Mouse (Mus musculus) neural tube, embryonic 14.5 days (tissue): ENCODE measurements around the gene Gm29666. TPM values are rescaled to one million over a fixed set of nuclear protein-coding genes. Genes with fewer than 3 reads are reported as not detected.
A peak's percentile ranks its signal among the peaks of the same experiment; 100 is the strongest.

Experiments used
- ATAC-seq: fragments of 200-750 bp; cut with Nextera tagmentation; 2 replicates; pipeline ENCODE4 v1.8.0; 2017; ENCODE audit warnings: low read depth, mild to moderate bottlenecking, moderate TSS enrichment, moderate library complexity
- H3K27ac ChIP-seq: fragments of 300-500 bp; sonication (generic); 2 replicates; pipeline ENCODE4 v1.5.1; 2014; ENCODE audit warnings: low read depth, mild to moderate bottlenecking, control low read depth, low read length, moderate library complexity, mixed read lengths
- H3K27me3 ChIP-seq: fragments of 300-500 bp; sonication (generic); 2 replicates; pipeline ENCODE4 v1.6.1; 2014; ENCODE audit warnings: low read length; ENCODE audit not compliant: control insufficient read depth, insufficient read depth
- H3K36me3 ChIP-seq: fragments of 300-500 bp; sonication (generic); 2 replicates; pipeline ENCODE4 v1.6.1; 2014; ENCODE audit warnings: low read length, mixed read lengths; ENCODE audit not compliant: control insufficient read depth, insufficient read depth
- H3K4me1 ChIP-seq: fragments of 300-500 bp; sonication (generic); 2 replicates; pipeline ENCODE4 v1.6.1; 2014; ENCODE audit warnings: low read length; ENCODE audit not compliant: control insufficient read depth, insufficient read depth
- H3K4me2 ChIP-seq: fragments of 300-500 bp; sonication (generic); 2 replicates; pipeline ENCODE4 v1.6.1; 2014; ENCODE audit warnings: mild to moderate bottlenecking, low read depth, low read length, control low read depth
- H3K4me3 ChIP-seq: fragments of 300-500 bp; sonication (generic); 2 replicates; pipeline ENCODE4 v1.5.1; 2014; ENCODE audit warnings: low read depth, low read length, control low read depth, mixed read lengths
- H3K9ac ChIP-seq: fragments of 300-500 bp; sonication (generic); replicated peaks from 2 replicates; pipeline ENCODE4 v1.6.1; 2014; ENCODE audit warnings: low read depth, mild to moderate bottlenecking, control low read depth, low read length, mixed read lengths
- H3K9me3 ChIP-seq: fragments of 300-500 bp; sonication (generic); 2 replicates; pipeline ENCODE4 v1.6.1; 2016; ENCODE audit warnings: low read length; ENCODE audit not compliant: control insufficient read depth
- WGBS: fragments of 180-500 bp; shearing (Covaris S2); extraction: QIAGEN DNeasy Blood & Tissue Kit; methylation state at CpG from one replicate; pipeline ENCODE4 v1.1.7; 2014; 5-methylcytosine and 5-hydroxymethylcytosine counted together
- polyA plus RNA-seq: library from polyadenylated mRNA; unstranded; fragments of >200 nt; fragmentation: Nextera tagmentation; extraction: Ambion mirVana; gene quantifications from 2 replicates; pipeline ENCODE4 v1.2.1, GENCODE M21; 2014

Gm29666 gene
- polyA plus RNA-seq, 1 experiment from 2014 or later = 0.96 TPM

GRCm38 (mm10) chr15:84953259-84953658 is 33.4 kb upstream of the Gm29666 start:
- peaks cover 56% of the 10 kb centered on the region for H3K36me3 ChIP-seq
- no peak for ATAC-seq
- WGBS = 95% methylated on average over 11 of the region's 11 CpGs

GRCm38 (mm10) chr15:84950053-84950452 is 30.2 kb upstream of the Gm29666 start:
- Histone ChIP-seq H3K9me3 (no peaks in the 10 kb centered on the region), H3K36me3 (peaks cover 51% of the 10 kb centered on the region), H3K4me2 (no peak overlapping the region), H3K27me3 (no peaks in the 10 kb centered on the region), H3K4me1 (no peaks in the 10 kb centered on the region), H3K9ac (no peak overlapping the region), H3K27ac (no peak overlapping the region), H3K4me3 (no peak overlapping the region)
- ATAC-seq = no peak
- WGBS = 94% methylated on average over 4 of the region's 4 CpGs

More at GRCm38 (mm10) chr15:84953259-84953658, 33.4 kb upstream of the Gm29666 start:
- no peak overlapping the region for H3K9ac ChIP-seq
- no peaks in the 10 kb centered on the region for H3K9me3 ChIP-seq
- H3K4me1 ChIP-seq = peaks cover 5% of the 10 kb centered on the region
- H3K27me3 ChIP-seq = no peaks in the 10 kb centered on the region
- no peak overlapping the region for H3K4me3 ChIP-seq
- H3K4me2 ChIP-seq = no peak overlapping the region
- no peak overlapping the region for H3K27ac ChIP-seq

GRCm38 (mm10) chr15:84948990-84949389 is 29.2 kb upstream of the Gm29666 start:
- Histone ChIP-seq H3K27me3 (no peaks in the 10 kb centered on the region), H3K9ac (no peak overlapping the region), H3K36me3 (peaks cover 46% of the 10 kb centered on the region), H3K4me2 (no peak overlapping the region), H3K9me3 (no peaks in the 10 kb centered on the region), H3K4me3 (no peak overlapping the region), H3K4me1 (no peaks in the 10 kb centered on the region), H3K27ac (no peak overlapping the region)
- WGBS = 87% methylated on average over 14 of the region's 14 CpGs
- no peak for ATAC-seq

GRCm38 (mm10) chr15:84944319-84944718 is 24.5 kb upstream of the Gm29666 start:
- Histone ChIP-seq H3K4me1 (no peaks in the 10 kb centered on the region), H3K36me3 (peaks cover 31% of the 10 kb centered on the region), H3K9ac (no peak overlapping the region), H3K27me3 (no peaks in the 10 kb centered on the region), H3K4me2 (no peak overlapping the region), H3K9me3 (no peaks in the 10 kb centered on the region), H3K27ac (no peak overlapping the region), H3K4me3 (no peak overlapping the region)
- WGBS = 82% methylated on average over 5 of the region's 5 CpGs
- no peak for ATAC-seq

GRCm38 (mm10) chr15:84942647-84943285 is 22.9 kb upstream of the Gm29666 start:
- Histone ChIP-seq H3K4me1 (no peaks in the 10 kb centered on the region), H3K27ac (no peak overlapping the region), H3K36me3 (peaks cover 39% of the 10 kb centered on the region), H3K9ac (no peak overlapping the region), H3K4me2 (no peak overlapping the region), H3K4me3 (no peak overlapping the region), H3K27me3 (no peaks in the 10 kb centered on the region), H3K9me3 (no peaks in the 10 kb centered on the region)
- ATAC-seq = no peak
- 69% methylated on average over 11 of the region's 11 CpGs for WGBS

- Histone ChIP-seq H3K36me3 (peaks cover 62% of the 10 kb centered on the region), H3K27me3 (no peaks in the 10 kb centered on the region), H3K27ac (no peak overlapping the region), H3K9ac (no peak overlapping the region), H3K4me2 (no peak overlapping the region), H3K4me3 (no peak overlapping the region), H3K9me3 (no peaks in the 10 kb centered on the region), H3K4me1 (no peaks in the 10 kb centered on the region)
- no peak for ATAC-seq
- 82% methylated on average over 12 of the region's 12 CpGs for WGBS
These were observed 20.3 kb upstream of the Gm29666 start for GRCm38 (mm10) chr15:84940102-84940501.

GRCm38 (mm10) chr15:84934901-84935300 is 15.1 kb upstream of the Gm29666 start:
- Histone ChIP-seq H3K36me3 (peaks cover 71% of the 10 kb centered on the region), H3K4me1 (no peaks in the 10 kb centered on the region), H3K27me3 (no peaks in the 10 kb centered on the region), H3K9me3 (no peaks in the 10 kb centered on the region), H3K27ac (no peak overlapping the region), H3K9ac (no peak overlapping the region), H3K4me2 (no peak overlapping the region), H3K4me3 (no peak overlapping the region)
- no peak for ATAC-seq
- 90% methylated on average over 16 of the region's 16 CpGs for WGBS

GRCm38 (mm10) chr15:84932351-84932750 is 12.5 kb upstream of the Gm29666 start:
- Histone ChIP-seq H3K36me3 (peaks cover 71% of the 10 kb centered on the region), H3K9me3 (no peaks in the 10 kb centered on the region), H3K4me2 (no peak overlapping the region), H3K9ac (no peak overlapping the region), H3K4me3 (no peak overlapping the region), H3K27me3 (no peaks in the 10 kb centered on the region), H3K27ac (no peak overlapping the region), H3K4me1 (no peaks in the 10 kb centered on the region)
- no peak for ATAC-seq
- WGBS = 82% methylated on average over 5 of the region's 5 CpGs

- Histone ChIP-seq H3K9me3 (no peaks in the 10 kb centered on the region), H3K4me1 (peaks cover 23% of the 10 kb centered on the region), H3K9ac (no peak overlapping the region), H3K27ac (no peak overlapping the region), H3K27me3 (no peaks in the 10 kb centered on the region), H3K36me3 (peaks cover 33% of the 10 kb centered on the region), H3K4me2 (peak overlapping the region; percentile 68), H3K4me3 (peak overlapping the region; percentile 96; the same call in 1 of the 2 replicates)
- no peak for ATAC-seq
- 56% methylated on average over 1 of the region's 1 CpGs for WGBS
These were observed 5.7 kb upstream of the Gm29666 start for GRCm38 (mm10) chr15:84925495-84926018.
